Mouse (Mus musculus): ENCODE results near the gene Zbtb12.

GRCm38 (mm10) chr17:34922939-34923338, 43.7 kb downstream of the Zbtb12 start:
- TF ChIP-seq CTCF (IDR thresholded peaks at IDR 0.05; ENCODE audit: low read depth) (peak; percentile 50), EP300 (IDR thresholded peaks at IDR 0.05; ENCODE audit: low read depth) (no peak)

Measured in liver, postnatal 0 days (tissue).